9 mouse cellular contexts compared by ENCODE assay signal in the genomic region with DNA sequence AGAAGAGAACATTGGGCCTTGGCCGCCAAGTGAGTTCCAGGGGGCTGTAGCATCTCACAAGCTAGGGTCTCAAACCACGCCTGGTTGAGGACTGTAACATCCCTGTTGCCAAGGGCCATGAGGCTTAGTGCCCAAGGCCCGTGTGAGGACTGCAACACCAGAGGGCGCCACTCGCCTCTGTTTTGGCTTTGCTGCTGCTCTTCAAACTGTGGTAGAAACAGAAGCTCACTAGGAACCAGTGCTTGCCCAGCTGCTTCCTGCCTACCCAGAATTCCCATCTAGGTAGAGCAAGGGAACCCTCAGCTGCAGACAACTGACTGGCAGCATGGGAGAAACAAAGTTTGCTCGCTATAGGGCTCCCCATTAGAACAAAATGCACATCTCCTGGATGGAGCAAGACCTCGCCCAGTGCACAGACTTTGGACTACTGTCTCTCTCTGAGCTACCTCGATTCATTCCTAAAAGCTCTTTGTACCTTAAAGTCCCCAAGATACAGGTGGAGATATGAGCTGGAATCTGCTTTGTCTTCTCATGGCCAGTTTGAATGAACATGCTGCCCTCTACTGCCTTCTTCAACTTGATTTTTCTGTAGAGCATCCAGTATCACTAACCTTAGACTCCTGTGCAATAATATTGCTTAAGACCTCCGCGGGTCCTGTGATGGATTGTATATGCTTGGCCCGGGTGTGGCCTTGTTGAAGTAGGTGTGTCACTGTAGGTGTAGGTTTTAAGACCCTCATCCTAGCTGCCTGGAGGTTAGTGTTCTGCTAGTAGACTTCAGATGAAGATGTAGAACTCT. TPM values are rescaled to one million over a fixed set of nuclear protein-coding genes. Genes with fewer than 3 reads are reported as not detected.
DNase-seq lines count a peak whose midpoint lies in the region; ATAC-seq and TF ChIP-seq lines count a peak whose summit lies in the region.
"Had no signal": no experiment of that assay in that cellular context is flagged by ENCODE, and none has a peak within 500 bp of the region (broad histone marks: within the 10 kb centered on the region; RNA-seq: fewer than 3 reads in every experiment).

No protein-coding gene starts in this region.

- no peak overlapping the region for H3K9ac ChIP-seq in kidney, embryonic 15.5 days
- H3K9ac ChIP-seq in limb, embryonic 14.5 days (ENCODE audit: low read depth, low read length, severe bottlenecking) = no peak overlapping the region
- H3K9ac ChIP-seq: lung, embryonic 15.5 days had no signal

- peak; percentile 17 for DNase-seq in kidney, adult 11 months
- peak; percentile 65 for DNase-seq in MN1 (ENCODE audit: low spot score)
- DNase-seq in cerebellum, postnatal 10 days = peak; percentile 54 to 57
- peak; percentile 22 for DNase-seq in limb, embryonic 14.5 days (ENCODE audit: low spot score)
- peak; percentile 24 for DNase-seq in ovary, postnatal 10 days (ENCODE audit: low spot score)
- DNase-seq in urinary bladder, adult 2 months (ENCODE audit: low spot score) = peak; percentile 44

- H3K4me1 ChIP-seq in kidney, embryonic 15.5 days = no peaks in the 10 kb centered on the region
- no peaks in the 10 kb centered on the region for H3K4me1 ChIP-seq in limb, embryonic 14.5 days (ENCODE audit: control insufficient read depth, insufficient read depth, low read length)
- H3K4me1 ChIP-seq: lung, embryonic 15.5 days had no signal

- H3K4me3 ChIP-seq in kidney, embryonic 15.5 days (replicated peaks) = no peak overlapping the region
- H3K4me3 ChIP-seq in limb, embryonic 14.5 days (replicated peaks; ENCODE audit: low read length) = no peak overlapping the region
- H3K4me3 ChIP-seq: lung, embryonic 15.5 days had no signal

- H3K27ac ChIP-seq in kidney, embryonic 15.5 days = no peak overlapping the region
- H3K27ac ChIP-seq in limb, embryonic 14.5 days (replicated peaks; ENCODE audit: low read depth, low read length) = no peak overlapping the region
- H3K27ac ChIP-seq: lung, embryonic 15.5 days had no signal

- H3K36me3 ChIP-seq in kidney, embryonic 15.5 days = no peaks in the 10 kb centered on the region
- H3K36me3 ChIP-seq in limb, embryonic 14.5 days (ENCODE audit: control insufficient read depth, insufficient read depth, low read length) = no peaks in the 10 kb centered on the region
- H3K36me3 ChIP-seq: lung, embryonic 15.5 days had no signal

- ATAC-seq in kidney, embryonic 15.5 days (replicated peaks; ENCODE audit: low FRiP score) = no peak
- peak; percentile 90 to 93 for ATAC-seq in hematopoietic stem cell, adult 5-6 weeks (replicated peaks in 1 of 2; ENCODE audit: insufficient read depth in 1 of 2, low FRiP score in 2 of 2, low TSS enrichment in 1 of 2, low read depth in 1 of 2, poor library complexity in 2 of 2, severe bottlenecking in 2 of 2)
- no peak for ATAC-seq in limb, embryonic 14.5 days (ENCODE audit: low FRiP score, low read depth)

- no peak for TF ChIP-seq POLR2A in limb, embryonic 14.5 days (IDR thresholded peaks at IDR 0.05; ENCODE audit: borderline replicate concordance, extremely low read depth, insufficient read depth, insufficient read length)

- WGBS in kidney, embryonic 15.5 days = 80% methylated on average over 11 of the region's 11 CpGs
- 82% methylated on average over 11 of the region's 11 CpGs for WGBS in limb, embryonic 14.5 days

- H3K27me3 ChIP-seq in kidney, embryonic 15.5 days = no peaks in the 10 kb centered on the region
- H3K27me3 ChIP-seq in limb, embryonic 14.5 days (ENCODE audit: control insufficient read depth, insufficient read depth, low read length) = no peaks in the 10 kb centered on the region
- H3K27me3 ChIP-seq: lung, embryonic 15.5 days had no signal

- no peaks in the 10 kb centered on the region for H3K9me3 ChIP-seq in kidney, embryonic 15.5 days (replicated peaks)
- no peaks in the 10 kb centered on the region for H3K9me3 ChIP-seq in limb, embryonic 14.5 days (ENCODE audit: control insufficient read depth, low read length)
- H3K9me3 ChIP-seq: lung, embryonic 15.5 days had no signal

- no peak overlapping the region for H3K4me2 ChIP-seq in kidney, embryonic 15.5 days
- no peak overlapping the region for H3K4me2 ChIP-seq in limb, embryonic 14.5 days (replicated peaks; ENCODE audit: low read depth, low read length, severe bottlenecking)
- H3K4me2 ChIP-seq: lung, embryonic 15.5 days had no signal

RNA-seq across cellular contexts. Expression of a gene that starts 52.7 kb away (rescaled TPM):
- 3.7 and 6.4 TPM in 2 replicates for polyA plus RNA-seq in kidney, embryonic 15.5 days (2015; fragmentation: Nextera tagmentation; extraction: Ambion mirVana)
- not detected in 2 replicates for total RNA-seq in hematopoietic stem cell, adult 5-6 weeks (2017)
- 4.5 and 6.0 TPM in 2 replicates for polyA plus RNA-seq in limb, embryonic 14.5 days (2012; rRNA removed)
- 6.9 and 8.0 TPM in 2 replicates for polyA plus RNA-seq in limb, embryonic 14.5 days (2014; fragmentation: Nextera tagmentation; extraction: Ambion mirVana)
- 6.6 and 10.0 TPM in 2 replicates for polyA plus RNA-seq in urinary bladder, adult 2 months (2012; rRNA removed)

Comparison
In these comparisons a context has a peak if more than half of its experiments do, and no peak if none do; other contexts are left out.
1. ATAC-seq: peak in hematopoietic stem cell, adult 5-6 weeks (2 of 2); none in kidney, embryonic 15.5 days (single experiment) and limb, embryonic 14.5 days (single experiment).
2. Peak in every context shown above with its lines, with median percentiles within 50 percentile points of each other: DNase-seq.